Mouse (Mus musculus) ES-CJ7 (cell line): ENCODE measurements at regions not wholly inside any gene's neighbourhood (a gene's known extent, or its start where the extent isn't known, plus 50 kb on each side); places are given as distances from the start of the nearest gene placed in this dataset.

Experiments used
- DNase-seq: peaks from one replicate; pipeline ENCODE4 v3.0.0; 2011; ENCODE audit warnings: low read depth, low spot score

GRCm38 (mm10) chr2:48223084-48223799 is 590.7 kb upstream of the Acvr2a start:
- DNase-seq = no peak

- no peak for DNase-seq
These were observed 563.7 kb upstream of the Acvr2a start for GRCm38 (mm10) chr2:48250174-48250573.

GRCm38 (mm10) chr2:48260299-48260698 is 553.6 kb upstream of the Acvr2a start:
- no peak for DNase-seq
